36 mouse cellular contexts compared by ENCODE assay signal in the genomic region with DNA sequence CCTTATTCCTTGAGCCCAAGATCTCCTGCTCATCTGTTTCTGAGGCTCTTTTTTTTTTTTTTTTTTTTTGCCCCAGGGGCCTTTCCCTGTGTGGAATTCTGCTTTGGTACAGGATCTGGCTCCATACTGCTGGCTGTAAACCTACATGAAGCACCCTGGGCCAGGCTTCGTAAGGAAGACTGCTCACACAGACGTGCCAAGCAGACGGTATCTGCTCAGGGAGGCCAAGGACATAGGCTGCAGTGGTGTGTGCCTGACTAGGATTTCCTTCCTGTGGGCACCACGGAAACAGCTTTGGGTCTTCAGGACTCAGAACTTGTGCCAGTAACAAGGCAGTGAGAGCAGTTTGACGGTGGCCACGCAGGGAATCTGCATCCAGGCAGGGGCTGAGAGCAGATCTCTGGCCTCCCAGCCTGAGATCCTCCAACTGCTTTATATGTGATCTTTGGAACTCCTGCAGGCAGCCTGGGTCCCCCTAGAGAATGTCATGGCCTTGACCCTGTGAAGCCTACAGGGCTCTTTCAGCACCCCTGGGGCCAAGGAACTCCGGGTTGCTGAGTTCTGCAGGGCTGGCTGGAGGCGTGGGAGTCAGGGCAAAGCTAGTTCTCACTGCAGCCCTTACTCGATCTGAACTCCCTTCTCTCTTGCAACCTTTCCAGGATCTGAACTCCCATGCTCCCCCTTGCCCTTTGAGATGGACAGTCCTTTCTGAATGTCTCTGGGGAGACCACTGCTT. TPM values are rescaled to one million over a fixed set of nuclear protein-coding genes. Genes with fewer than 3 reads are reported as not detected.
DNase-seq lines count a peak whose midpoint lies in the region; ATAC-seq lines count a peak whose summit lies in the region.
"Had no signal": no experiment of that assay in that cellular context is flagged by ENCODE, and none has a peak within 500 bp of the region (broad histone marks: within the 10 kb centered on the region; RNA-seq: fewer than 3 reads in every experiment).

No protein-coding gene starts in this region.

- H3K36me3 ChIP-seq in forebrain, embryonic 16.5 days (ENCODE audit: control insufficient read depth, insufficient read depth), result no peaks in the 10 kb centered on the region
- no peaks in the 10 kb centered on the region for H3K36me3 ChIP-seq in forebrain, embryonic 13.5 days (ENCODE audit: poor library complexity, severe bottlenecking)
- no peaks in the 10 kb centered on the region for H3K36me3 ChIP-seq in heart, embryonic 12.5 days
- H3K36me3 ChIP-seq in embryonic facial prominence, embryonic 10.5 days (replicated peaks), result no peaks in the 10 kb centered on the region
- H3K36me3 ChIP-seq: embryonic facial prominence, embryonic 15.5 days; forebrain, embryonic 12.5 days; heart, embryonic 15.5 days; kidney, embryonic 15.5 days; liver, embryonic 12.5 days; midbrain, embryonic 12.5 days; neural tube, embryonic 13.5 days had no signal

- peaks cover 36% of the 10 kb centered on the region for H3K4me1 ChIP-seq in forebrain, embryonic 16.5 days (replicated peaks; ENCODE audit: control insufficient read depth, insufficient read depth, low read length)
- peaks cover 39% of the 10 kb centered on the region for H3K4me1 ChIP-seq in forebrain, embryonic 13.5 days
- H3K4me1 ChIP-seq in heart, embryonic 12.5 days (replicated peaks), result 0 out of 2 replicates have a peak, but pooled peaks cover 3% of the 10 kb centered on the region
- H3K4me1 ChIP-seq in embryonic facial prominence, embryonic 10.5 days, result peaks cover 23% of the 10 kb centered on the region
- H3K4me1 ChIP-seq: heart, embryonic 15.5 days; kidney, embryonic 15.5 days; liver, embryonic 12.5 days; midbrain, embryonic 12.5 days had no signal

- ATAC-seq in forebrain, embryonic 16.5 days, result no peak
- no peak for ATAC-seq in forebrain, embryonic 13.5 days
- ATAC-seq in heart, embryonic 12.5 days (ENCODE audit: insufficient number of reproducible peaks, low FRiP score), result no peak
- ATAC-seq: hindbrain, embryonic 16.5 days; liver, embryonic 12.5 days; liver, postnatal 0 days; Patski had no signal

- 0 out of 2 replicates have a peak overlapping the region, but pooled peaks have one; percentile 14 for H3K9ac ChIP-seq in forebrain, embryonic 16.5 days (replicated peaks; ENCODE audit: low read depth, low read length)
- no peak overlapping the region for H3K9ac ChIP-seq in forebrain, embryonic 13.5 days
- H3K9ac ChIP-seq in heart, embryonic 12.5 days, result no peak overlapping the region
- H3K9ac ChIP-seq: embryonic facial prominence, embryonic 15.5 days; forebrain, embryonic 12.5 days; heart, embryonic 15.5 days; kidney, embryonic 15.5 days; liver, embryonic 12.5 days; liver, postnatal 0 days; midbrain, embryonic 12.5 days; neural tube, embryonic 13.5 days had no signal

- intact Hi-C loops in heart, postnatal 14 days (cut with DNase I), result loop anchor here (5.0 kb wide), 1 partner anchor 35 kb away; no protein-coding TSS in a partner anchor

- H3K27ac ChIP-seq in forebrain, embryonic 16.5 days (ENCODE audit: low read length), result 0 out of 2 replicates have a peak overlapping the region, but pooled peaks have one; percentile 13
- H3K27ac ChIP-seq in forebrain, embryonic 13.5 days, result no peak overlapping the region; the same call in 1 of the 2 replicates
- no peak overlapping the region for H3K27ac ChIP-seq in heart, embryonic 12.5 days (ENCODE audit: poor library complexity, severe bottlenecking)
- H3K27ac ChIP-seq in embryonic facial prominence, embryonic 10.5 days (replicated peaks), result 0 out of 2 replicates have a peak overlapping the region, but pooled peaks have one; percentile 19
- H3K27ac ChIP-seq: embryonic facial prominence, embryonic 15.5 days; forebrain, embryonic 12.5 days; heart, embryonic 15.5 days; kidney, embryonic 15.5 days; liver, embryonic 12.5 days; midbrain, embryonic 12.5 days; neural tube, embryonic 13.5 days had no signal

- DNase-seq in adrenal gland, postnatal 14 days, result peak; percentile 10
- DNase-seq in adrenal gland, adult 8-10 months, result no peak
- DNase-seq in heart, postnatal 14 days, result peak; percentile 25
- no peak for DNase-seq in embryonic facial prominence, embryonic 10.5 days (ENCODE audit: low spot score)
- DNase-seq in frontal cortex, adult 2 months (ENCODE audit: extremely low spot score in 1 of 2, low spot score in 1 of 2), result no peak
- DNase-seq: adrenal gland, postnatal 25 days; cerebellum, adult 2 months; gastrocnemius, postnatal 10 days; kidney, adult 18-20 months; kidney, postnatal 25 days; left cerebral cortex, postnatal 4 days; liver, postnatal 0 days; lung, postnatal 36 days; right cerebral cortex, postnatal 14 days; thymus, adult 18-20 months; thymus, postnatal 25 days had no signal

- no peaks in the 10 kb centered on the region for H3K9me3 ChIP-seq in forebrain, embryonic 16.5 days (ENCODE audit: control insufficient read depth, low read length)
- H3K9me3 ChIP-seq in forebrain, embryonic 13.5 days (replicated peaks), result no peaks in the 10 kb centered on the region
- H3K9me3 ChIP-seq in heart, embryonic 12.5 days (replicated peaks), result no peaks in the 10 kb centered on the region
- no peaks in the 10 kb centered on the region for H3K9me3 ChIP-seq in embryonic facial prominence, embryonic 10.5 days
- H3K9me3 ChIP-seq: embryonic facial prominence, embryonic 15.5 days; forebrain, embryonic 12.5 days; heart, embryonic 15.5 days; kidney, embryonic 15.5 days; liver, embryonic 12.5 days; midbrain, embryonic 12.5 days; neural tube, embryonic 13.5 days had no signal

- no peaks in the 10 kb centered on the region for H3K27me3 ChIP-seq in forebrain, embryonic 16.5 days (replicated peaks; ENCODE audit: control insufficient read depth, insufficient read depth, low read length)
- no peaks in the 10 kb centered on the region for H3K27me3 ChIP-seq in forebrain, embryonic 13.5 days
- H3K27me3 ChIP-seq in heart, embryonic 12.5 days (replicated peaks), result peaks cover 29% of the 10 kb centered on the region
- 0 out of 2 replicates have a peak, but pooled peaks cover 11% of the 10 kb centered on the region for H3K27me3 ChIP-seq in embryonic facial prominence, embryonic 10.5 days (replicated peaks; ENCODE audit: low read depth, poor library complexity, severe bottlenecking)
- H3K27me3 ChIP-seq: forebrain, embryonic 12.5 days; kidney, embryonic 15.5 days; neural tube, embryonic 13.5 days; Patski had no signal

- WGBS in forebrain, embryonic 16.5 days, result 66% methylated on average over 9 of the region's 9 CpGs
- 77% methylated on average over 9 of the region's 9 CpGs for WGBS in forebrain, embryonic 13.5 days
- WGBS in heart, embryonic 12.5 days, result 61% methylated on average over 9 of the region's 9 CpGs
- 74% methylated on average over 9 of the region's 9 CpGs for WGBS in embryonic facial prominence, embryonic 10.5 days

- no peak overlapping the region for H3K4me3 ChIP-seq in forebrain, embryonic 16.5 days (replicated peaks; ENCODE audit: low read length)
- H3K4me3 ChIP-seq in forebrain, embryonic 13.5 days, result no peak overlapping the region
- H3K4me3 ChIP-seq in heart, embryonic 12.5 days, result no peak overlapping the region
- no peak overlapping the region for H3K4me3 ChIP-seq in embryonic facial prominence, embryonic 10.5 days
- H3K4me3 ChIP-seq: embryonic facial prominence, embryonic 15.5 days; forebrain, embryonic 12.5 days; heart, embryonic 15.5 days; kidney, embryonic 15.5 days; liver, embryonic 12.5 days; midbrain, embryonic 12.5 days; neural tube, embryonic 13.5 days had no signal

- H3K4me2 ChIP-seq in forebrain, embryonic 16.5 days (ENCODE audit: low read length), result no peak overlapping the region
- no peak overlapping the region for H3K4me2 ChIP-seq in forebrain, embryonic 13.5 days
- no peak overlapping the region for H3K4me2 ChIP-seq in heart, embryonic 12.5 days
- H3K4me2 ChIP-seq: embryonic facial prominence, embryonic 15.5 days; forebrain, embryonic 12.5 days; heart, embryonic 15.5 days; kidney, embryonic 15.5 days; liver, embryonic 12.5 days; midbrain, embryonic 12.5 days; neural tube, embryonic 13.5 days had no signal

RNA-seq across cellular contexts. Expression of a gene that starts 26.1 kb away (rescaled TPM):
- not detected in 2 replicates for total RNA-seq in adrenal gland, postnatal 14 days (2021)
- total RNA-seq in adrenal gland, adult 8-10 months (2022), result not detected
- not detected in 2 replicates for polyA plus RNA-seq in forebrain, embryonic 16.5 days (2015; fragmentation: Nextera tagmentation; extraction: Ambion mirVana)
- polyA plus RNA-seq in forebrain, embryonic 13.5 days (2015; fragmentation: Nextera tagmentation; extraction: Ambion mirVana), result not detected in 2 replicates
- total RNA-seq in heart, postnatal 14 days (2021), result not detected
- polyA plus RNA-seq in heart, embryonic 12.5 days (2016; fragmentation: Nextera tagmentation; extraction: Ambion mirVana), result not detected in 2 replicates
- not detected in 2 replicates for polyA plus RNA-seq in embryonic facial prominence, embryonic 10.5 days (2016; fragmentation: Nextera tagmentation; extraction: Ambion mirVana)
- 0.04 and 0.08 TPM in 2 replicates for polyA plus RNA-seq in frontal cortex, adult 2 months (2012; rRNA removed)
- total RNA-seq: adrenal gland, postnatal 25 days; gastrocnemius, postnatal 10 days; heart, adult 18-20 months; hematopoietic stem cell, adult 5-6 weeks; layer of hippocampus, adult 18-20 months; layer of hippocampus, postnatal 25 days; left cerebral cortex, postnatal 4 days; megakaryocyte, adult 5-6 weeks; MEL had no signal
- polyA plus RNA-seq: cerebellum, adult 2 months; embryonic facial prominence, embryonic 15.5 days; forebrain, embryonic 12.5 days; heart, embryonic 15.5 days; hindbrain, embryonic 16.5 days; limb, embryonic 14.5 days; liver, embryonic 12.5 days; midbrain, embryonic 12.5 days; neural tube, embryonic 13.5 days; stomach, embryonic 14.5 days had no signal

RNA-seq across cellular contexts. Expression of a gene that starts 49.6 kb away (rescaled TPM):
- total RNA-seq in adrenal gland, postnatal 14 days (2021), result 29.5 and 37.0 TPM in 2 replicates
- 10 to 100 TPM; 43.9 to 62.8 (median 50.4) TPM for total RNA-seq in adrenal gland, adult 8-10 months (2022)
- polyA plus RNA-seq in forebrain, embryonic 16.5 days (2015; fragmentation: Nextera tagmentation; extraction: Ambion mirVana), result 33.8 and 37.9 TPM in 2 replicates
- polyA plus RNA-seq in forebrain, embryonic 13.5 days (2015; fragmentation: Nextera tagmentation; extraction: Ambion mirVana), result 18.6 and 21.6 TPM in 2 replicates
- total RNA-seq in heart, postnatal 14 days (2021), result 1 to 10 TPM; 5.5 to 6.2 TPM
- 6.2 and 6.5 TPM in 2 replicates for polyA plus RNA-seq in heart, embryonic 12.5 days (2016; fragmentation: Nextera tagmentation; extraction: Ambion mirVana)
- 4.4 and 9.7 TPM in 2 replicates for polyA plus RNA-seq in embryonic facial prominence, embryonic 10.5 days (2016; fragmentation: Nextera tagmentation; extraction: Ambion mirVana)
- 119 and 133 TPM in 2 replicates for polyA plus RNA-seq in frontal cortex, adult 2 months (2012; rRNA removed)
- total RNA-seq: hematopoietic stem cell, adult 5-6 weeks; MEL had no signal
- polyA plus RNA-seq: liver, postnatal 0 days had no signal

Comparison
In these comparisons a context has a peak if more than half of its experiments do, and no peak if none do; other contexts are left out.
1. DNase-seq: peak in adrenal gland, postnatal 14 days (single experiment) and heart, postnatal 14 days (2 of 2); none in adrenal gland, adult 8-10 months (single experiment), embryonic facial prominence, embryonic 10.5 days (single experiment) and frontal cortex, adult 2 months (0 of 2).
2. H3K27ac ChIP-seq: peak in forebrain, embryonic 16.5 days (single experiment) and embryonic facial prominence, embryonic 10.5 days (single experiment); none in forebrain, embryonic 13.5 days (single experiment) and heart, embryonic 12.5 days (single experiment).